In genomic region chr8:104387980-104388379, GRCm38 (mm10) we compare ENCODE assay signal across 9 mouse cellular contexts. TPM values are rescaled to one million over a fixed set of nuclear protein-coding genes. Genes with fewer than 3 reads are reported as not detected.
DNase-seq lines count a peak whose midpoint lies in the region; ATAC-seq and TF ChIP-seq lines count a peak whose summit lies in the region.
"Had no signal": no experiment of that assay in that cellular context is flagged by ENCODE, and none has a peak within 500 bp of the region (broad histone marks: within the 10 kb centered on the region; RNA-seq: fewer than 3 reads in every experiment).

No protein-coding gene starts in this region.

- 89% methylated on average over 2 of the region's 2 CpGs for WGBS in embryonic facial prominence, embryonic 14.5 days
- 86% methylated on average over 2 of the region's 2 CpGs for whole genome bisulfite sequencing in embryonic facial prominence, embryonic 10.5 days
- 68% methylated on average over 2 of the region's 2 CpGs for WGBS in kidney, postnatal 0 days
- WGBS in stomach, embryonic 16.5 days, result 72% methylated on average over 2 of the region's 2 CpGs

- H3K9me3 ChIP-seq in embryonic facial prominence, embryonic 14.5 days (ENCODE audit: control insufficient read depth, low read length), result no peaks in the 10 kb centered on the region
- H3K9me3 ChIP-seq in embryonic facial prominence, embryonic 10.5 days, result no peaks in the 10 kb centered on the region
- H3K9me3 ChIP-seq in kidney, postnatal 0 days (replicated peaks; ENCODE audit: low read length), result no peaks in the 10 kb centered on the region
- H3K9me3 ChIP-seq in stomach, embryonic 16.5 days (replicated peaks; ENCODE audit: control insufficient read depth, low read length), result no peaks in the 10 kb centered on the region

- H3K36me3 ChIP-seq in embryonic facial prominence, embryonic 14.5 days (ENCODE audit: control insufficient read depth, insufficient read depth, low read length), result no peaks in the 10 kb centered on the region
- H3K36me3 ChIP-seq in embryonic facial prominence, embryonic 10.5 days (replicated peaks), result peaks cover 7% of the 10 kb centered on the region; the same call in 1 of the 2 replicates
- H3K36me3 ChIP-seq in kidney, postnatal 0 days (ENCODE audit: insufficient read depth, low read length), result no peaks in the 10 kb centered on the region
- no peaks in the 10 kb centered on the region for H3K36me3 ChIP-seq in stomach, embryonic 16.5 days (ENCODE audit: control insufficient read depth, insufficient read depth, low read length)

- no peak overlapping the region for H3K9ac ChIP-seq in embryonic facial prominence, embryonic 14.5 days (ENCODE audit: low read depth, low read length)
- H3K9ac ChIP-seq in kidney, postnatal 0 days (ENCODE audit: low read depth, low read length), result no peak overlapping the region
- H3K9ac ChIP-seq in stomach, embryonic 16.5 days (ENCODE audit: low read length), result peak overlapping the region; percentile 39

- H3K4me2 ChIP-seq in embryonic facial prominence, embryonic 14.5 days (ENCODE audit: low read depth, low read length), result no peak overlapping the region
- H3K4me2 ChIP-seq in kidney, postnatal 0 days (ENCODE audit: low read length), result no peak overlapping the region
- H3K4me2 ChIP-seq in stomach, embryonic 16.5 days (ENCODE audit: low read depth, low read length), result no peak overlapping the region

- TF ChIP-seq CTCF in kidney, postnatal 0 days (IDR thresholded peaks at IDR 0.05; ENCODE audit: low read depth), result no peak

- peak; percentile 47; the same call in 1 of the 2 replicates for ATAC-seq in embryonic facial prominence, embryonic 14.5 days (ENCODE audit: low read depth)
- peak; percentile 55; the same call in 1 of the 2 replicates for ATAC-seq in kidney, postnatal 0 days (replicated peaks; ENCODE audit: low FRiP score, low read depth)
- ATAC-seq in stomach, embryonic 16.5 days (ENCODE audit: insufficient read depth, low FRiP score), result peak; percentile 66

- no peak for DNase-seq in embryonic facial prominence, embryonic 14.5 days (ENCODE audit: low spot score)
- no peak for DNase-seq in embryonic facial prominence, embryonic 10.5 days (ENCODE audit: low spot score)
- DNase-seq in urinary bladder, postnatal 14 days (ENCODE audit: low spot score), result peak; percentile 70
- DNase-seq in urinary bladder, adult 2 months (ENCODE audit: low spot score), result no peak
- DNase-seq in kidney, postnatal 0 days (ENCODE audit: low spot score), result peak; percentile 62
- DNase-seq in left cerebral cortex, adult 9 months (ENCODE audit: low spot score in 2 of 2), result no peak
- DNase-seq in gastrocnemius, postnatal 4 days (ENCODE audit: low spot score in 2 of 2), result no peak

- H3K27me3 ChIP-seq in embryonic facial prominence, embryonic 14.5 days (replicated peaks; ENCODE audit: control insufficient read depth, insufficient read depth, low read length), result no peaks in the 10 kb centered on the region
- no peaks in the 10 kb centered on the region for H3K27me3 ChIP-seq in embryonic facial prominence, embryonic 10.5 days (replicated peaks; ENCODE audit: low read depth, poor library complexity, severe bottlenecking)
- no peaks in the 10 kb centered on the region for H3K27me3 ChIP-seq in kidney, postnatal 0 days (ENCODE audit: insufficient read depth, low read length)
- no peaks in the 10 kb centered on the region for H3K27me3 ChIP-seq in stomach, embryonic 16.5 days (ENCODE audit: control insufficient read depth, insufficient read depth, low read length)
- H3K27me3 ChIP-seq: CH12.LX had no signal

- H3K27ac ChIP-seq in embryonic facial prominence, embryonic 14.5 days (replicated peaks; ENCODE audit: low read depth, low read length), result no peak overlapping the region
- H3K27ac ChIP-seq in embryonic facial prominence, embryonic 10.5 days (replicated peaks), result no peak overlapping the region
- H3K27ac ChIP-seq in kidney, postnatal 0 days, result 0 out of 2 replicates have a peak overlapping the region, but pooled peaks have one; percentile 25
- H3K27ac ChIP-seq in stomach, embryonic 16.5 days (ENCODE audit: low read length), result peak overlapping the region; percentile 49; the same call in 1 of the 2 replicates

- H3K4me3 ChIP-seq in embryonic facial prominence, embryonic 14.5 days (ENCODE audit: low read depth, low read length), result no peak overlapping the region
- H3K4me3 ChIP-seq in embryonic facial prominence, embryonic 10.5 days, result no peak overlapping the region
- H3K4me3 ChIP-seq in kidney, postnatal 0 days (replicated peaks; ENCODE audit: low read depth, low read length), result no peak overlapping the region
- no peak overlapping the region for H3K4me3 ChIP-seq in stomach, embryonic 16.5 days (replicated peaks; ENCODE audit: low read length)

- H3K4me1 ChIP-seq in embryonic facial prominence, embryonic 14.5 days (ENCODE audit: control insufficient read depth, insufficient read depth, low read length), result peaks cover 36% of the 10 kb centered on the region
- peaks cover 38% of the 10 kb centered on the region for H3K4me1 ChIP-seq in embryonic facial prominence, embryonic 10.5 days
- H3K4me1 ChIP-seq in kidney, postnatal 0 days (replicated peaks; ENCODE audit: insufficient read depth, low read length), result peaks cover 25% of the 10 kb centered on the region
- H3K4me1 ChIP-seq in stomach, embryonic 16.5 days (ENCODE audit: control insufficient read depth, insufficient read depth, low read length), result peaks cover 47% of the 10 kb centered on the region

RNA-seq across cellular contexts. Expression of gene Cmtm4, which starts 7.6 kb away (rescaled TPM):
- polyA plus RNA-seq in embryonic facial prominence, embryonic 14.5 days (2014; fragmentation: Nextera tagmentation; extraction: Ambion mirVana), result 4.1 and 4.3 TPM in 2 replicates
- polyA plus RNA-seq in embryonic facial prominence, embryonic 10.5 days (2016; fragmentation: Nextera tagmentation; extraction: Ambion mirVana), result 2.2 and 2.4 TPM in 2 replicates
- 31.4 and 32.1 TPM in 2 replicates for polyA plus RNA-seq in urinary bladder, adult 2 months (2012; rRNA removed)
- 4.5 and 4.7 TPM in 2 replicates for polyA plus RNA-seq in kidney, postnatal 0 days (2015; fragmentation: Nextera tagmentation; extraction: Ambion mirVana)
- 4.3 and 4.7 TPM in 2 replicates for polyA plus RNA-seq in stomach, embryonic 16.5 days (2015; fragmentation: Nextera tagmentation; extraction: Ambion mirVana)
- total RNA-seq in gastrocnemius, postnatal 4 days (2021), result 10 to 100 TPM in 1 of 2 experiments, 1 to 10 TPM in 1; 9.9 to 10.5 TPM

RNA-seq across cellular contexts. Expression of gene Cmtm3, which starts 48.8 kb away (rescaled TPM):
- polyA plus RNA-seq in embryonic facial prominence, embryonic 14.5 days (2014; fragmentation: Nextera tagmentation; extraction: Ambion mirVana), result 168 and 189 TPM in 2 replicates
- polyA plus RNA-seq in embryonic facial prominence, embryonic 10.5 days (2016; fragmentation: Nextera tagmentation; extraction: Ambion mirVana), result 93.4 and 105 TPM in 2 replicates
- polyA plus RNA-seq in urinary bladder, adult 2 months (2012; rRNA removed), result 72.8 and 74.9 TPM in 2 replicates
- polyA plus RNA-seq in kidney, postnatal 0 days (2015; fragmentation: Nextera tagmentation; extraction: Ambion mirVana), result 125 and 132 TPM in 2 replicates
- polyA plus RNA-seq in stomach, embryonic 16.5 days (2015; fragmentation: Nextera tagmentation; extraction: Ambion mirVana), result 120 and 129 TPM in 2 replicates
- 10 to 100 TPM; 70.2 to 71.1 TPM for total RNA-seq in gastrocnemius, postnatal 4 days (2021)

RNA-seq across cellular contexts. Expression of gene Dync1li2, which starts 54.9 kb away (rescaled TPM):
- polyA plus RNA-seq in embryonic facial prominence, embryonic 14.5 days (2014; fragmentation: Nextera tagmentation; extraction: Ambion mirVana), result 52.5 and 53.8 TPM in 2 replicates
- 69.3 and 74.4 TPM in 2 replicates for polyA plus RNA-seq in embryonic facial prominence, embryonic 10.5 days (2016; fragmentation: Nextera tagmentation; extraction: Ambion mirVana)
- 79.6 and 85.8 TPM in 2 replicates for polyA plus RNA-seq in urinary bladder, adult 2 months (2012; rRNA removed)
- polyA plus RNA-seq in kidney, postnatal 0 days (2015; fragmentation: Nextera tagmentation; extraction: Ambion mirVana), result 34.4 and 37.5 TPM in 2 replicates
- polyA plus RNA-seq in stomach, embryonic 16.5 days (2015; fragmentation: Nextera tagmentation; extraction: Ambion mirVana), result 63.5 and 67.6 TPM in 2 replicates
- total RNA-seq in gastrocnemius, postnatal 4 days (2021), result 100 to 1,000 TPM; 102 to 116 TPM

Comparison
In these comparisons a context has a peak if more than half of its experiments do, and no peak if none do; other contexts are left out.
1. DNase-seq: peak in urinary bladder, postnatal 14 days (single experiment) and kidney, postnatal 0 days (single experiment); none in embryonic facial prominence, embryonic 14.5 days (single experiment), embryonic facial prominence, embryonic 10.5 days (single experiment), urinary bladder, adult 2 months (single experiment), left cerebral cortex, adult 9 months (0 of 2) and gastrocnemius, postnatal 4 days (0 of 2).
2. H3K27ac ChIP-seq: peak in kidney, postnatal 0 days (single experiment) and stomach, embryonic 16.5 days (single experiment); none in embryonic facial prominence, embryonic 14.5 days (single experiment) and embryonic facial prominence, embryonic 10.5 days (single experiment).
3. Peak in every context shown above with its lines, with median percentiles within 50 percentile points of each other: ATAC-seq.